Mouse (Mus musculus): ENCODE results near the gene R3hdm2. TPM values are rescaled to one million over a fixed set of nuclear protein-coding genes. Genes with fewer than 3 reads are reported as not detected.
A peak's percentile ranks its signal among the peaks of the same experiment; 100 is the strongest.

The R3hdm2 gene
- polyA plus RNA-seq, 1 experiment = 122 TPM

DNA sequence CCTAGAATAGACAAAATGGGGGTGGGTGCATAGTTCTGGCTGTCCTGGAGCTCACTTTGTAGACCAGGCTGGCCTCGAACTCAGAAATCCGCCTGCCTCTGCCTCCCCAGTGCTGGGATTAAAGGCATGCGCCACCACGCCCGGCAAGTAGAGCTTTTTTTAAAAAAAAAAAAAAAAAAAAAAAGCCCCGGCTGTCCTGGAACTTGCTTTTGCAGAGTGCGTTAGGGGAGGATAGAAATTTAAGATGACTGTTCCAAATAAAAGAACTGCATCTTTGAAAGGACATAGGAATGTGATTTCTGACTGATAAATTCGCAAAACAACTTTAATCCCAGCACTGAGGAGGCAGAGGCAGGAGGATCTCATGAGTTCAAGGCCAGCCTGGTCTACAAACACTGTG is 473 bp upstream of the R3hdm2 start:
- no peaks in the 10 kb centered on the region for H3K36me3 ChIP-seq (ENCODE audit: control insufficient read depth, insufficient read depth, low read length, poor library complexity, severe bottlenecking)
- H3K27me3 ChIP-seq (ENCODE audit: control insufficient read depth, insufficient read depth, low read length, poor library complexity, severe bottlenecking) = no peaks in the 10 kb centered on the region
- no peak for TF ChIP-seq POLR2A (IDR thresholded peaks at IDR 0.05; ENCODE audit: insufficient read depth, low read length)
- TF ChIP-seq EP300 (IDR thresholded peaks at IDR 0.05; ENCODE audit: insufficient read depth, low read depth, low read length) = no peak
- peak overlapping the region; percentile 95 for H3K4me3 ChIP-seq (ENCODE audit: low read depth, low read length)
- peaks cover 4% of the 10 kb centered on the region for H3K4me1 ChIP-seq (ENCODE audit: control insufficient read depth, insufficient read depth, low read length)
- no peaks in the 10 kb centered on the region for H3K9me3 ChIP-seq (replicated peaks; ENCODE audit: control insufficient read depth, insufficient read depth, low read length, poor library complexity, severe bottlenecking)
- peak overlapping the region; percentile 94 for H3K9ac ChIP-seq (ENCODE audit: low read depth, poor library complexity, severe bottlenecking)
- peak overlapping the region; percentile 15; the same call in 1 of the 2 replicates for H3K27ac ChIP-seq (ENCODE audit: insufficient read depth, low read length)

- Histone ChIP-seq H3K27me3 (ENCODE audit: control insufficient read depth, insufficient read depth, low read length, poor library complexity, severe bottlenecking) (no peaks in the 10 kb centered on the region), H3K4me3 (ENCODE audit: low read depth, low read length) (peak overlapping the region; percentile 73), H3K27ac (ENCODE audit: insufficient read depth, low read length) (peak overlapping the region; percentile 66), H3K9ac (ENCODE audit: low read depth, poor library complexity, severe bottlenecking) (peak overlapping the region; percentile 94), H3K4me1 (ENCODE audit: control insufficient read depth, insufficient read depth, low read length) (peaks cover 4% of the 10 kb centered on the region), H3K36me3 (ENCODE audit: control insufficient read depth, insufficient read depth, low read length, poor library complexity, severe bottlenecking) (no peaks in the 10 kb centered on the region), H3K9me3 (replicated peaks; ENCODE audit: control insufficient read depth, insufficient read depth, low read length, poor library complexity, severe bottlenecking) (no peaks in the 10 kb centered on the region)
- no peak for TF ChIP-seq POLR2A (IDR thresholded peaks at IDR 0.05; ENCODE audit: insufficient read depth, low read length)
- no peak for TF ChIP-seq EP300 (IDR thresholded peaks at IDR 0.05; ENCODE audit: insufficient read depth, low read depth, low read length)
- TF ChIP-seq CTCF (IDR thresholded peaks at IDR 0.05; ENCODE audit: low read depth, low read length) = no peak
These were observed 928 bp downstream of the R3hdm2 start for GRCm38 (mm10) chr10:127380767-127381742.

GRCm38 (mm10) chr10:127381743-127382134 is 1.6 kb downstream of the R3hdm2 start:
- Histone ChIP-seq H3K9ac (ENCODE audit: low read depth, poor library complexity, severe bottlenecking) (peak overlapping the region; percentile 94), H3K4me1 (ENCODE audit: control insufficient read depth, insufficient read depth, low read length) (peaks cover 4% of the 10 kb centered on the region), H3K36me3 (ENCODE audit: control insufficient read depth, insufficient read depth, low read length, poor library complexity, severe bottlenecking) (no peaks in the 10 kb centered on the region), H3K4me3 (ENCODE audit: low read depth, low read length) (peak overlapping the region; percentile 73), H3K9me3 (replicated peaks; ENCODE audit: control insufficient read depth, insufficient read depth, low read length, poor library complexity, severe bottlenecking) (no peaks in the 10 kb centered on the region), H3K27me3 (ENCODE audit: control insufficient read depth, insufficient read depth, low read length, poor library complexity, severe bottlenecking) (no peaks in the 10 kb centered on the region), H3K27ac (ENCODE audit: insufficient read depth, low read length) (peak overlapping the region; percentile 66)
- TF ChIP-seq CTCF (IDR thresholded peaks at IDR 0.05; ENCODE audit: low read depth, low read length) (no peak), POLR2A (IDR thresholded peaks at IDR 0.05; ENCODE audit: insufficient read depth, low read length) (no peak), EP300 (IDR thresholded peaks at IDR 0.05; ENCODE audit: insufficient read depth, low read depth, low read length) (no peak)

DNA sequence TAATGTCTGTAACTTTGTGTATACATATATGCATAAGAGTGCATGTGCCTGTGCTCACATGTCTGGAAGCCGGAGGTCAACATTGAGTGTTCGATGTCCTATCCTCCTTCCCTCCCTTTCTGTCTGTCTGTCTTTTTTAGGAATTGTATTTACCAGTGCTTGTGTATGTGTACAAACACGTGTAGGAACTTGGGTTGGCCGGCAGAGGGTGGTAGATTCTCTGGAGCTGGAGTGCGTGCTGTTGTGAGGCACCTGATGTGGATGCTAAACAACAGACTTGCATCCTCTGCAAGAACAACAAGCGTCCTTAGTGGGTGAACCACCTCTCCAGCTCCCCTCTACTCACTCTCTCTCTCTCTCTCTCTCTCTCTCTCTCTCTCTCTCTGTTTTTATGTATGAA is 11.6 kb downstream of the R3hdm2 start:
- Histone ChIP-seq H3K27ac (ENCODE audit: insufficient read depth, low read length) (no peak overlapping the region), H3K27me3 (ENCODE audit: control insufficient read depth, insufficient read depth, low read length, poor library complexity, severe bottlenecking) (no peaks in the 10 kb centered on the region), H3K36me3 (ENCODE audit: control insufficient read depth, insufficient read depth, low read length, poor library complexity, severe bottlenecking) (no peaks in the 10 kb centered on the region; the same call in 1 of the 2 replicates), H3K4me1 (ENCODE audit: control insufficient read depth, insufficient read depth, low read length) (no peaks in the 10 kb centered on the region), H3K9me3 (replicated peaks; ENCODE audit: control insufficient read depth, insufficient read depth, low read length, poor library complexity, severe bottlenecking) (no peaks in the 10 kb centered on the region), H3K9ac (ENCODE audit: low read depth, poor library complexity, severe bottlenecking) (no peak overlapping the region), H3K4me3 (ENCODE audit: low read depth, low read length) (no peak overlapping the region)
- TF ChIP-seq POLR2A (IDR thresholded peaks at IDR 0.05; ENCODE audit: insufficient read depth, low read length) (no peak), CTCF (IDR thresholded peaks at IDR 0.05; ENCODE audit: low read depth, low read length) (peak; percentile 56)

DNA sequence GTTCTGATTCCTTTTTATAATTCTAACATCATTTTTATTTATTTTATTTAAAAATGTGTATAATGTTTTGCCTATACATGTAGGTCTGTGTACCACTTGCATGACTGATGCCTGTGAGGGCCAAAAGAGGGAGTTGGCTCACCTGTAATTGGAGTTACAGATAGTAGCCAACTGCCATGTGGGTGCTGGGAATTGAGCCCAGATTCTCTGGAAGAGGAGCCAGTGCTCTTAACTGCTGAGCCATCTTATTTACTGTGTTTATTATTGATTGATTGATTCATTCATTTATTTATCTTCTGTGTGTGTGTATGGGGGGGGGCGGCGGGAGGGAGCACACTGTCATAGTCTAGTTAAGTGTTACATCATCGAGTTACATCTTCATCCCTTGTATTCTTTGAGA is 24.6 kb downstream of the R3hdm2 start:
- H3K9ac ChIP-seq (ENCODE audit: low read depth, poor library complexity, severe bottlenecking) = no peak overlapping the region
- H3K4me1 ChIP-seq (ENCODE audit: control insufficient read depth, insufficient read depth, low read length) = no peaks in the 10 kb centered on the region
- no peak for TF ChIP-seq POLR2A (IDR thresholded peaks at IDR 0.05; ENCODE audit: insufficient read depth, low read length)
- TF ChIP-seq EP300 (IDR thresholded peaks at IDR 0.05; ENCODE audit: insufficient read depth, low read depth, low read length) = no peak
- TF ChIP-seq CTCF (IDR thresholded peaks at IDR 0.05; ENCODE audit: low read depth, low read length) = no peak
- peaks cover 2% of the 10 kb centered on the region; the same call in 1 of the 2 replicates for H3K36me3 ChIP-seq (ENCODE audit: control insufficient read depth, insufficient read depth, low read length, poor library complexity, severe bottlenecking)
- no peak overlapping the region for H3K27ac ChIP-seq (ENCODE audit: insufficient read depth, low read length)
- no peaks in the 10 kb centered on the region for H3K27me3 ChIP-seq (ENCODE audit: control insufficient read depth, insufficient read depth, low read length, poor library complexity, severe bottlenecking)
- no peak overlapping the region for H3K4me3 ChIP-seq (ENCODE audit: low read depth, low read length)
- H3K9me3 ChIP-seq (replicated peaks; ENCODE audit: control insufficient read depth, insufficient read depth, low read length, poor library complexity, severe bottlenecking) = no peaks in the 10 kb centered on the region

GRCm38 (mm10) chr10:127407391-127407790 is 27.3 kb downstream of the R3hdm2 start:
- TF ChIP-seq EP300 (IDR thresholded peaks at IDR 0.05; ENCODE audit: insufficient read depth, low read depth, low read length) = no peak
- Histone ChIP-seq H3K4me3 (ENCODE audit: low read depth, low read length) (no peak overlapping the region), H3K27ac (ENCODE audit: insufficient read depth, low read length) (no peak overlapping the region), H3K4me1 (ENCODE audit: control insufficient read depth, insufficient read depth, low read length) (no peaks in the 10 kb centered on the region), H3K27me3 (ENCODE audit: control insufficient read depth, insufficient read depth, low read length, poor library complexity, severe bottlenecking) (no peaks in the 10 kb centered on the region), H3K9ac (ENCODE audit: low read depth, poor library complexity, severe bottlenecking) (no peak overlapping the region), H3K36me3 (ENCODE audit: control insufficient read depth, insufficient read depth, low read length, poor library complexity, severe bottlenecking) (no peaks in the 10 kb centered on the region), H3K9me3 (replicated peaks; ENCODE audit: control insufficient read depth, insufficient read depth, low read length, poor library complexity, severe bottlenecking) (no peaks in the 10 kb centered on the region)
